Mouse (Mus musculus): ENCODE measurements at regions not wholly inside any gene's neighbourhood (a gene's known extent, or its start where the extent isn't known, plus 50 kb on each side); places are given as distances from the start of the nearest gene placed in this dataset.
"Not testable (repeated sequence)": the region's sequence is repeated elsewhere in the genome, so short reads cannot be mapped to it uniquely, and the experiment has no call there.

- peak; percentile 18 for DNase-seq (ENCODE audit: low read depth)
- TF ChIP-seq POLR2A (IDR thresholded peaks at IDR 0.05; ENCODE audit: borderline replicate concordance, extremely low read depth, insufficient read depth, insufficient read length, poor library complexity, severe bottlenecking) (no peak), CTCF (IDR thresholded peaks at IDR 0.05; ENCODE audit: borderline replicate concordance, extremely low read depth, insufficient read depth, insufficient read length) (no peak)
Measured at GRCm38 (mm10) chr7:73827549-73827948, 87.4 kb downstream of the Fam174b start.

DNA sequence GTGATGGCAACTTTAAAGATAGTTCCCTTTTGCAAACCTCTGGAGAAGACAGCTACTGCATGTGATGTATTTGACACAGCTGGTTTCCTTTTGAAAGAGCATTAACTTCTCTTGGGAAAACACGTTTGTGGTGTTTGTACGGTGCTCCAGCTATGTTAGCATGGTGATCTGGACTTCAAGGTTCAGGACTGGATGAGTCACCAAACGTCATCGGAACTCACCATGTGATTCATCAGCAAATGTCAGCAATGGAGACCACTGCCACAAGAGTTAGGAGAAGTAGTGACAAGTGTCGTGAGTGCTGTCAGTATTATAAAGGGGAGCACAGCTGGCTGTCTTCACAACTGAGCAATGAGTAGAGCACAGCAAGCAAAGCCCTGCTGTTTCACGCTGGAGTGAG lies 90.5 kb downstream of the Fam174b start:
- no peak for DNase-seq (ENCODE audit: low read depth)
- no peak for TF ChIP-seq CTCF (IDR thresholded peaks at IDR 0.05; ENCODE audit: borderline replicate concordance, extremely low read depth, insufficient read depth, insufficient read length)
- no peak for TF ChIP-seq POLR2A (IDR thresholded peaks at IDR 0.05; ENCODE audit: borderline replicate concordance, extremely low read depth, insufficient read depth, insufficient read length, poor library complexity, severe bottlenecking)

DNA sequence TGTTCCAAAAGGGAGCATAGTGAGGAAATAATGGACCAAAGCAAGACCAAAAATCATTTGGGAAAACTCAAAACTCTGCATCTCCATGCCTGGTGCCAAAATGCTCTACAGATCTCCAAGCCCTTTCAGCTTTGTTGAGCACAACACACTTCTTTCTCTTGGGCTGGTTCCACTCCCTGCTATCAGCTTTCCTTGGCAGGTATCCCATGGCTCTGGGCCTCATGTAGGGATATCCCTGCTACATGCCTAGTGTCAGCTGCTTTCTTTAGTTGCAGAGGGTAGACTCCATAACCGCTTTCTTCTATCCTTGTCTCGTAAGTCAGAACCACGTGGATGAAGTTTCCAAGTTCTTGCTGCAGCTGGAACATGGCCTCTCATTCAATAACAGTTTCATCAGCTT lies 100.3 kb downstream of the Fam174b start:
- TF ChIP-seq CTCF (IDR thresholded peaks at IDR 0.05; ENCODE audit: borderline replicate concordance, extremely low read depth, insufficient read depth, insufficient read length): no peak
- TF ChIP-seq POLR2A (IDR thresholded peaks at IDR 0.05; ENCODE audit: borderline replicate concordance, extremely low read depth, insufficient read depth, insufficient read length, poor library complexity, severe bottlenecking): no peak
- no peak for DNase-seq (ENCODE audit: low read depth)

GRCm38 (mm10) chr7:73852184-73852583 lies 112.1 kb downstream of the Fam174b start:
- no peak for DNase-seq (ENCODE audit: low read depth)
- TF ChIP-seq CTCF (IDR thresholded peaks at IDR 0.05; ENCODE audit: borderline replicate concordance, extremely low read depth, insufficient read depth, insufficient read length): no peak
- TF ChIP-seq POLR2A (IDR thresholded peaks at IDR 0.05; ENCODE audit: borderline replicate concordance, extremely low read depth, insufficient read depth, insufficient read length, poor library complexity, severe bottlenecking): no peak

GRCm38 (mm10) chr7:73853296-73853950 lies 113.3 kb downstream of the Fam174b start:
- DNase-seq (ENCODE audit: low read depth): not testable (repeated sequence)

DNA sequence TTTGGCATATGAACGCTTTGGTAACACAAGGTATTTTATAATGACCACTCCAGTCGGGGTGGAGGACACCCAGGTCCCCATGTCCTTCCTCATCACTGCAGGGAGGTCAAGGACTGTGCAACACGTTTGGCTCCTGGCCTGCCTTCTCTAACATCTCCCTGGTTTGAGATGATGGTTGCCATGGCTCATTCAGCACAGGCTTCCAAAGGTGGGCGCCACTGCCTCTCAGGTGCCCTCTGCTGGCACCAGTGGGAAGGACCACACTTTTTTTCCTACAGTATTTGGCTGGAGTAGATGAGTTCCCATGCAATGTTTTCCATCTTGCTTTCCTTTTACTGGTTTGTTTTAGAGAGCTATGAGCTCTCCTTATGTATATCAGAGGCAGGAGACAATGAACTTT lies 115.4 kb downstream of the Fam174b start:
- TF ChIP-seq CTCF (IDR thresholded peaks at IDR 0.05; ENCODE audit: borderline replicate concordance, extremely low read depth, insufficient read depth, insufficient read length): peak; percentile 86
- TF ChIP-seq POLR2A (IDR thresholded peaks at IDR 0.05; ENCODE audit: borderline replicate concordance, extremely low read depth, insufficient read depth, insufficient read length, poor library complexity, severe bottlenecking): no peak
- DNase-seq (ENCODE audit: low read depth): peak; percentile 53

GRCm38 (mm10) chr7:73856908-73857307 lies 116.8 kb downstream of the Fam174b start:
- peak; percentile 61 for DNase-seq (ENCODE audit: low read depth)
- no peak for TF ChIP-seq CTCF (IDR thresholded peaks at IDR 0.05; ENCODE audit: borderline replicate concordance, extremely low read depth, insufficient read depth, insufficient read length)
- TF ChIP-seq POLR2A (IDR thresholded peaks at IDR 0.05; ENCODE audit: borderline replicate concordance, extremely low read depth, insufficient read depth, insufficient read length, poor library complexity, severe bottlenecking): no peak

DNA sequence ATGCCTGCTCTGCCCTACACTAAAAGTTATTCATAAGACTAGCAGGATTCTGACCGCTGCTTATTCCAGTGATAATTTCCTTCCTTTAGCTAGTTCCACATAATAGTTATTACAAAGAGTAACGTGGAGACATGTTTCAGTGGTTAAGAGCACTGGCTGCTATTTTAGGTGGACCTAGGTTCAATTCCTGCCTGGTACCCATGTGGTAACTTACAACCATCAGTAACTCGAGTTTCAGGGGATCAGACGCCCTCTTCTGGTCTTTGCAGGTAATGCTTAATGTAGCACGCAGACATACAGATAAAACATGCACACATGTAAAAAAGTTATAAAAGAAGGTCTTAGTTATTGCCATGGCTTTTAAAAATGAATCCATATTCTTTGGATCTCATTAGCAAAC lies 125.0 kb downstream of the Fam174b start:
- TF ChIP-seq CTCF (IDR thresholded peaks at IDR 0.05; ENCODE audit: borderline replicate concordance, extremely low read depth, insufficient read depth, insufficient read length): no peak
- no peak for DNase-seq (ENCODE audit: low read depth)

GRCm38 (mm10) chr7:73872181-73872580 lies 132.1 kb downstream of the Fam174b start:
- no peak for TF ChIP-seq CTCF (IDR thresholded peaks at IDR 0.05; ENCODE audit: borderline replicate concordance, extremely low read depth, insufficient read depth, insufficient read length)
- no peak for TF ChIP-seq POLR2A (IDR thresholded peaks at IDR 0.05; ENCODE audit: borderline replicate concordance, extremely low read depth, insufficient read depth, insufficient read length, poor library complexity, severe bottlenecking)
- no peak for DNase-seq (ENCODE audit: low read depth)

DNA sequence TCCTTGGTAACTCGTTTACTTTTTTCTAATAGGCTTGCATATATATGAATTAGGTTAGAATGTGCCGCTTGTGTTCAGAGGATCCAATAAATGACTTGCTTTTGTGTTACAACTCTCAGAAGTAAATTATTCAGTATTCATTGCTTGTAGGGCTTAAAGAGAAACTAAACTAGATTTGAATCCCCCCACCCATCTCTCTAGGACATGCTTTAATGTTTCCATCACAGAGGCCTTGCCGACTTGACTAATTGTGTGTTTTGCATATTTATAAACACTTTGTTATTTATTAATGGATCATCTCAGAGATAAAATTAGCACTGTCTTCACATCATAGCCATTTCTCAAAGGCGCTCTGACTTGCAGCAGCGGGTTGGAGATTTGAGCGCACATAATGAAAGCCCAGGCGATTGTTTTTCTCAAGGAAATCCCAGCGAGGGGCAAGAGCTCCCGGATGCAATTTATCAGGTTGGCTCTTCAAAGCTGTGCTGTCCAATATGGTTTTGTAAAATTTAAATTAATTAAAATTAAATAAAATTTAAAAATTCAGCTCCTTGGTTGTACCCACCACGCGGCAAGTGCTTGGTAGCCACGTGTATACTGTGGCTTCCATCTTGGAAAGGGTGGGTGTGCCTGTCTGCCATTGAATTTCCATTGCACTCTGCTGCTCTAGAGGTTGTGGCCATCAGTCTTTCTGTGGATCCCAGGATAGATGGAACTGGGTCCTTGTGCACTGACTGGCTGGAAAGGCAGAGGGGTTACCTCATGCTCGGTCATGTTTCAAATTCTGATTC lies 132.0 kb downstream of the St8sia2 start:
- DNase-seq (ENCODE audit: low read depth): peak; percentile 66
- no peak for TF ChIP-seq CTCF (IDR thresholded peaks at IDR 0.05; ENCODE audit: borderline replicate concordance, extremely low read depth, insufficient read depth, insufficient read length)
- TF ChIP-seq POLR2A (IDR thresholded peaks at IDR 0.05; ENCODE audit: borderline replicate concordance, extremely low read depth, insufficient read depth, insufficient read length, poor library complexity, severe bottlenecking): no peak

DNA sequence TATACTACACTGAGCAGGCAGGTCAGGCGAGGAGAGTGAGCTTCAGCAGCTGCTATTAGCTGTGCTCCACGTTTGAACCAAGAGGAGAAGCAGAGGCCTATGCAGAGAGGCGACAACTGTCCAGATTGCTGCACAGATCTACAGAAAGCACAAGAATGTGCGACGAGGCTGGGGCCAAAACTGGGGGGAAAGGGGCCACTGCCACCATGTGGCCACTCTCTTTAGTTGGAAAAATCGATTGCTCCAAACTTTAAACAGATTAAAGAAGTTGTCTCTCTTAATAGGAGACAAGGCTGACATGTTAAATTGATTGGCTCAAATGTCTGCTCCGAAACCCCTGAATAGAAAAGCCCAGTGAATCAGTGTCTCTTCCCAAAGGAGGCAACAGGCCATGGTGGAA lies 127.3 kb downstream of the St8sia2 start:
- no peak for TF ChIP-seq POLR2A (IDR thresholded peaks at IDR 0.05; ENCODE audit: borderline replicate concordance, extremely low read depth, insufficient read depth, insufficient read length, poor library complexity, severe bottlenecking)
- TF ChIP-seq CTCF (IDR thresholded peaks at IDR 0.05; ENCODE audit: borderline replicate concordance, extremely low read depth, insufficient read depth, insufficient read length): no peak

More for the DNA sequence above, 127.3 kb downstream of the St8sia2 start:
- no peak for DNase-seq (ENCODE audit: low read depth)

Data from brain, embryonic 14.5 days (tissue).